Mouse (Mus musculus) neural tube, embryonic 11.5 days (tissue): ENCODE measurements around the gene Myo5a. TPM values are rescaled to one million over a fixed set of nuclear protein-coding genes. Genes with fewer than 3 reads are reported as not detected.
A peak's percentile ranks its signal among the peaks of the same experiment; 100 is the strongest.

ENCODE experiments used
- ATAC-seq: fragments of 200-750 bp; cut with Nextera tagmentation; 2 replicates; pipeline ENCODE4 v1.8.0; 2017; ENCODE audit warnings: moderate number of reproducible peaks, mild to moderate bottlenecking, moderate TSS enrichment, moderate library complexity; ENCODE audit not compliant: insufficient read depth, low FRiP score, low TSS enrichment
- DNase-seq: peaks from one replicate; pipeline ENCODE4 v3.0.0-alpha.2; 2015; ENCODE audit warnings: low spot score
- H3K27ac ChIP-seq: fragments of 300-500 bp; sonication (generic); 2 replicates; pipeline ENCODE4 v1.5.1; 2014; ENCODE audit warnings: low read depth, mild to moderate bottlenecking, low read length
- H3K27me3 ChIP-seq: fragments of 300-500 bp; sonication (generic); 2 replicates; pipeline ENCODE4 v1.6.1; 2014; ENCODE audit warnings: mild to moderate bottlenecking, low read length, mixed read lengths; ENCODE audit not compliant: control insufficient read depth, insufficient read depth
- H3K36me3 ChIP-seq: fragments of 300-500 bp; sonication (generic); 2 replicates; pipeline ENCODE4 v1.6.1; 2014; ENCODE audit warnings: mild to moderate bottlenecking, low read length, moderate library complexity, mixed read lengths; ENCODE audit not compliant: control insufficient read depth, insufficient read depth
- H3K4me1 ChIP-seq: fragments of 300-500 bp; sonication (generic); 2 replicates; pipeline ENCODE4 v1.6.1; 2014; ENCODE audit warnings: low read length, mixed read lengths; ENCODE audit not compliant: control insufficient read depth, insufficient read depth
- H3K4me2 ChIP-seq: fragments of 300-500 bp; sonication (generic); 2 replicates; pipeline ENCODE4 v1.6.1; 2014; ENCODE audit warnings: low read depth, mild to moderate bottlenecking, moderate library complexity
- H3K4me3 ChIP-seq: fragments of 300-500 bp; sonication (generic); 2 replicates; pipeline ENCODE4 v1.5.1; 2014; ENCODE audit warnings: low read depth, low read length
- H3K9ac ChIP-seq: fragments of 300-500 bp; sonication (generic); 2 replicates; pipeline ENCODE4 v1.6.1; 2014; ENCODE audit warnings: mild to moderate bottlenecking, low read length
- H3K9me3 ChIP-seq: fragments of 300-500 bp; sonication (generic); 2 replicates; pipeline ENCODE4 v1.6.1; 2016; ENCODE audit warnings: low read length; ENCODE audit not compliant: control insufficient read depth
- WGBS: fragments of 180-500 bp; shearing (Covaris S2); extraction: QIAGEN DNeasy Blood & Tissue Kit; methylation state at CpG from one replicate; pipeline ENCODE4 v1.1.7; 2014; 5-methylcytosine and 5-hydroxymethylcytosine counted together
- polyA plus RNA-seq: library from polyadenylated mRNA; unstranded; fragments of >200 nt; fragmentation: Nextera tagmentation; extraction: Ambion mirVana; gene quantifications from 2 replicates; pipeline ENCODE4 v1.2.1, GENCODE M21; 2014

The Myo5a gene
- polyA plus RNA-seq, 1 experiment from 2014 or later = 35.3 TPM

- no peak for ATAC-seq
Measured at GRCm38 (mm10) chr9:75255820-75256545, 185.2 kb downstream of the Myo5a start.

GRCm38 (mm10) chr9:75258792-75259191 is 188.0 kb downstream of the Myo5a start:
- Histone ChIP-seq H3K9ac (no peak overlapping the region), H3K4me2 (no peak overlapping the region), H3K4me1 (peaks cover 16% of the 10 kb centered on the region), H3K27ac (no peak overlapping the region), H3K36me3 (no peaks in the 10 kb centered on the region), H3K9me3 (no peaks in the 10 kb centered on the region), H3K4me3 (no peak overlapping the region), H3K27me3 (no peaks in the 10 kb centered on the region)
- DNase-seq (no peak), ATAC-seq (no peak)
- 82% methylated on average over 4 of the region's 4 CpGs for WGBS

More at GRCm38 (mm10) chr9:75255820-75256545, 185.2 kb downstream of the Myo5a start:
- Histone ChIP-seq H3K4me2 (no peak overlapping the region), H3K9ac (no peak overlapping the region), H3K4me3 (no peak overlapping the region), H3K36me3 (no peaks in the 10 kb centered on the region), H3K27me3 (no peaks in the 10 kb centered on the region), H3K9me3 (no peaks in the 10 kb centered on the region), H3K27ac (no peak overlapping the region), H3K4me1 (peaks cover 6% of the 10 kb centered on the region)
- 87% methylated on average over 14 of the region's 14 CpGs for WGBS
- DNase-seq = no peak

GRCm38 (mm10) chr9:75259656-75260055 is 188.8 kb downstream of the Myo5a start:
- H3K27ac ChIP-seq = no peak overlapping the region

GRCm38 (mm10) chr9:75261332-75261872 is 190.6 kb downstream of the Myo5a start:
- peak; percentile 91 for ATAC-seq
- Histone ChIP-seq H3K4me3 (no peak overlapping the region), H3K36me3 (no peaks in the 10 kb centered on the region), H3K9ac (peak overlapping the region; percentile 12; the same call in 1 of the 2 replicates), H3K4me2 (no peak overlapping the region), H3K27ac (peak overlapping the region; percentile 54), H3K27me3 (no peaks in the 10 kb centered on the region), H3K4me1 (peaks cover 13% of the 10 kb centered on the region), H3K9me3 (no peaks in the 10 kb centered on the region)
- peak; percentile 68 for DNase-seq
- WGBS = 6% methylated on average over 8 of the region's 8 CpGs

More at GRCm38 (mm10) chr9:75259656-75260055, 188.8 kb downstream of the Myo5a start:
- H3K9ac ChIP-seq = no peak overlapping the region
- H3K27me3 ChIP-seq = no peaks in the 10 kb centered on the region
- no peak overlapping the region for H3K4me3 ChIP-seq
- no peak overlapping the region for H3K4me2 ChIP-seq
- no peaks in the 10 kb centered on the region for H3K36me3 ChIP-seq
- peaks cover 13% of the 10 kb centered on the region for H3K4me1 ChIP-seq
- 92% methylated on average over 4 of the region's 4 CpGs for WGBS
- DNase-seq (no peak), ATAC-seq (no peak)
- no peaks in the 10 kb centered on the region for H3K9me3 ChIP-seq

GRCm38 (mm10) chr9:75262235-75262826 is 191.5 kb downstream of the Myo5a start:
- WGBS = 79% methylated on average over 8 of the region's 8 CpGs
- H3K27ac ChIP-seq = no peak overlapping the region
- peaks cover 13% of the 10 kb centered on the region for H3K4me1 ChIP-seq
- ATAC-seq (no peak), DNase-seq (no peak)
- H3K4me3 ChIP-seq = no peak overlapping the region
- H3K4me2 ChIP-seq = no peak overlapping the region
- H3K36me3 ChIP-seq = no peaks in the 10 kb centered on the region
- no peaks in the 10 kb centered on the region for H3K9me3 ChIP-seq
- no peaks in the 10 kb centered on the region for H3K27me3 ChIP-seq
- no peak overlapping the region for H3K9ac ChIP-seq

GRCm38 (mm10) chr9:75264008-75264718 is 193.3 kb downstream of the Myo5a start:
- Histone ChIP-seq H3K27ac (no peak overlapping the region), H3K4me1 (peaks cover 13% of the 10 kb centered on the region), H3K4me2 (no peak overlapping the region), H3K9ac (no peak overlapping the region), H3K36me3 (no peaks in the 10 kb centered on the region), H3K9me3 (no peaks in the 10 kb centered on the region), H3K27me3 (no peaks in the 10 kb centered on the region), H3K4me3 (no peak overlapping the region)
- ATAC-seq = peak; percentile 18; the same call in 1 of the 2 replicates
- WGBS = 52% methylated on average over 3 of the region's 3 CpGs
- DNase-seq = no peak

- H3K36me3 ChIP-seq = no peaks in the 10 kb centered on the region
- H3K27ac ChIP-seq = no peak overlapping the region
- H3K27me3 ChIP-seq = no peaks in the 10 kb centered on the region
- no peaks in the 10 kb centered on the region for H3K4me1 ChIP-seq
- no peak overlapping the region for H3K4me3 ChIP-seq
- H3K9ac ChIP-seq = no peak overlapping the region
- ATAC-seq (no peak), DNase-seq (no peak)
- no peak overlapping the region for H3K4me2 ChIP-seq
- H3K9me3 ChIP-seq = no peaks in the 10 kb centered on the region
- WGBS = 83% methylated on average over 6 of the region's 6 CpGs
Measured at GRCm38 (mm10) chr9:75267147-75267546, 196.3 kb downstream of the Myo5a start.

GRCm38 (mm10) chr9:75270382-75270781 is 199.6 kb downstream of the Myo5a start:
- H3K9me3 ChIP-seq = no peaks in the 10 kb centered on the region
- H3K27me3 ChIP-seq = no peaks in the 10 kb centered on the region
- H3K9ac ChIP-seq = no peak overlapping the region
- H3K4me1 ChIP-seq = no peaks in the 10 kb centered on the region
- no peak for ATAC-seq
- H3K27ac ChIP-seq = no peak overlapping the region
- WGBS = 73% methylated on average over 6 of the region's 6 CpGs
- no peak for DNase-seq
- no peak overlapping the region for H3K4me3 ChIP-seq
- no peak overlapping the region for H3K4me2 ChIP-seq
- no peaks in the 10 kb centered on the region for H3K36me3 ChIP-seq
